Mouse (Mus musculus) brain, embryonic 18.5 days (tissue): ENCODE measurements at regions not wholly inside any gene's neighbourhood (a gene's known extent, or its start where the extent isn't known, plus 50 kb on each side); places are given as distances from the start of the nearest gene placed in this dataset.

Experiments
- DNase-seq: peaks from one replicate; pipeline ENCODE4 v3.0.0-alpha.2; 2012; ENCODE audit warnings: low read depth, low spot score

GRCm38 (mm10) chr8:90635766-90636492 is 181.3 kb downstream of the Gm19935 start:
- no peak for DNase-seq

- no peak for DNase-seq
These were observed 186.4 kb downstream of the Gm19935 start for GRCm38 (mm10) chr8:90630796-90631195.

- no peak for DNase-seq
These were observed 208.8 kb downstream of the Gm19935 start for GRCm38 (mm10) chr8:90608410-90608809.

GRCm38 (mm10) chr8:90600946-90601695 is 216.1 kb downstream of the Gm19935 start:
- no peak for DNase-seq

GRCm38 (mm10) chr8:90597376-90597775 is 219.8 kb downstream of the Gm19935 start:
- no peak for DNase-seq

- DNase-seq = no peak
These were observed 231.3 kb upstream of the Tox3 start for GRCm38 (mm10) chr8:90579426-90579825.

GRCm38 (mm10) chr8:90576976-90577375 is 228.8 kb upstream of the Tox3 start:
- peak; percentile 49 for DNase-seq

- no peak for DNase-seq
These were observed 226.5 kb upstream of the Tox3 start for GRCm38 (mm10) chr8:90574676-90575075.

GRCm38 (mm10) chr8:90556079-90556427 is 207.9 kb upstream of the Tox3 start:
- no peak for DNase-seq

- no peak for DNase-seq
These were observed 207.4 kb upstream of the Tox3 start for GRCm38 (mm10) chr8:90555415-90556078.

- DNase-seq = no peak
These were observed 199.1 kb upstream of the Tox3 start for GRCm38 (mm10) chr8:90547276-90547675.

GRCm38 (mm10) chr8:90542619-90543018 is 194.5 kb upstream of the Tox3 start:
- no peak for DNase-seq

- DNase-seq = peak; percentile 69
These were observed 188.1 kb upstream of the Tox3 start for GRCm38 (mm10) chr8:90536196-90536640.

GRCm38 (mm10) chr8:90535515-90536156 is 187.5 kb upstream of the Tox3 start:
- no peak for DNase-seq

- no peak for DNase-seq
These were observed 173.2 kb upstream of the Tox3 start for GRCm38 (mm10) chr8:90521393-90521792.

- no peak for DNase-seq
These were observed 172.0 kb upstream of the Tox3 start for GRCm38 (mm10) chr8:90520186-90520585.

GRCm38 (mm10) chr8:90519567-90519966 is 171.4 kb upstream of the Tox3 start:
- no peak for DNase-seq

- DNase-seq = no peak
These were observed 166.0 kb upstream of the Tox3 start for GRCm38 (mm10) chr8:90514191-90514590.

GRCm38 (mm10) chr8:90513601-90514000 is 165.5 kb upstream of the Tox3 start:
- no peak for DNase-seq

GRCm38 (mm10) chr8:90513102-90513501 is 165.0 kb upstream of the Tox3 start:
- no peak for DNase-seq

- DNase-seq = no peak
These were observed 164.5 kb upstream of the Tox3 start for GRCm38 (mm10) chr8:90512594-90512993.

GRCm38 (mm10) chr8:90504521-90504920 is 156.4 kb upstream of the Tox3 start:
- no peak for DNase-seq
